Mouse (Mus musculus): Measurements from ENCODE around the gene Pus7. TPM values are rescaled to one million over a fixed set of nuclear protein-coding genes. Genes with fewer than 3 reads are reported as not detected.

Gene Pus7
- 28.7 and 32.1 TPM in 2 replicates for polyA plus RNA-seq (2015; fragmentation: Nextera tagmentation; extraction: Ambion mirVana)

- peak within 1 kb of the TSS; percentile 85 for H3K9ac ChIP-seq
- H3K36me3 ChIP-seq, result no peaks in the 10 kb centered on the region
- peak; percentile 92 for ATAC-seq (ENCODE audit: low FRiP score, low read depth)
- H3K27me3 ChIP-seq, result no peaks in the 10 kb centered on the region
- peak within 1 kb of the TSS; percentile 89 for H3K4me3 ChIP-seq
- peaks cover 20% of the 10 kb centered on the region for H3K4me1 ChIP-seq
- H3K27ac ChIP-seq, result peak within 1 kb of the TSS; percentile 55
- H3K4me2 ChIP-seq (replicated peaks), result peak within 1 kb of the TSS; percentile 72
- under 1% methylated on average over 84 of the region's 86 CpGs for WGBS
- H3K9me3 ChIP-seq, result no peaks in the 10 kb centered on the region
Measured at GRCm38 (mm10) chr5:23782931-23783877, at the start of gene Pus7. Gene Pus7 (minus strand): TSS chr5:23783711.

GRCm38 (mm10) chr5:23830897-23831752 lies 47.6 kb upstream of the Pus7 start:
- 37% methylated on average over 58 of the region's 58 CpGs for WGBS
- Histone ChIP-seq H3K9me3 (no peaks in the 10 kb centered on the region), H3K4me1 (peaks cover 4% of the 10 kb centered on the region; the same call in 1 of the 2 replicates), H3K27ac (no peak overlapping the region), H3K4me2 (replicated peaks) (peak overlapping the region; percentile 53), H3K36me3 (no peaks in the 10 kb centered on the region), H3K27me3 (peaks cover 31% of the 10 kb centered on the region), H3K4me3 (peak overlapping the region; percentile 28), H3K9ac (0 out of 2 replicates have a peak overlapping the region, but pooled peaks have one; percentile 25)
- no peak for ATAC-seq (ENCODE audit: low FRiP score, low read depth)

GRCm38 (mm10) chr5:23826321-23827004 lies 43.0 kb upstream of the Pus7 start:
- peaks cover 21% of the 10 kb centered on the region for H3K27me3 ChIP-seq
- no peak overlapping the region for H3K27ac ChIP-seq
- WGBS, result 36% methylated on average over 11 of the region's 11 CpGs
- 0 out of 2 replicates have a peak, but pooled peaks cover 3% of the 10 kb centered on the region for H3K36me3 ChIP-seq
- H3K4me2 ChIP-seq (replicated peaks), result no peak overlapping the region
- no peak for ATAC-seq (ENCODE audit: low FRiP score, low read depth)
- no peaks in the 10 kb centered on the region for H3K9me3 ChIP-seq
- H3K9ac ChIP-seq, result no peak overlapping the region
- H3K4me1 ChIP-seq, result peaks cover 4% of the 10 kb centered on the region; the same call in 1 of the 2 replicates
- no peak overlapping the region for H3K4me3 ChIP-seq

- Histone ChIP-seq H3K4me3 (no peak overlapping the region), H3K27ac (no peak overlapping the region), H3K36me3 (peaks cover 15% of the 10 kb centered on the region), H3K4me1 (no peaks in the 10 kb centered on the region), H3K4me2 (replicated peaks) (no peak overlapping the region), H3K27me3 (peaks cover 7% of the 10 kb centered on the region; the same call in 1 of the 2 replicates), H3K9me3 (no peaks in the 10 kb centered on the region), H3K9ac (no peak overlapping the region)
- 81% methylated on average over 8 of the region's 8 CpGs for WGBS
- no peak for ATAC-seq (ENCODE audit: low FRiP score, low read depth)
Measured at GRCm38 (mm10) chr5:23824171-23824733, 40.7 kb upstream of the Pus7 start.

GRCm38 (mm10) chr5:23822306-23822705 lies 38.8 kb upstream of the Pus7 start:
- Histone ChIP-seq H3K9ac (no peak overlapping the region), H3K9me3 (no peaks in the 10 kb centered on the region), H3K27ac (no peak overlapping the region), H3K4me2 (replicated peaks) (no peak overlapping the region), H3K36me3 (peaks cover 30% of the 10 kb centered on the region), H3K27me3 (no peaks in the 10 kb centered on the region), H3K4me3 (no peak overlapping the region), H3K4me1 (no peaks in the 10 kb centered on the region)
- 73% methylated on average over 11 of the region's 11 CpGs for WGBS
- ATAC-seq (ENCODE audit: low FRiP score, low read depth), result no peak

- Histone ChIP-seq H3K9me3 (no peaks in the 10 kb centered on the region; the same call in 1 of the 2 replicates), H3K4me2 (replicated peaks) (no peak overlapping the region), H3K36me3 (peaks cover 80% of the 10 kb centered on the region), H3K4me3 (no peak overlapping the region), H3K9ac (no peak overlapping the region), H3K4me1 (no peaks in the 10 kb centered on the region), H3K27me3 (no peaks in the 10 kb centered on the region), H3K27ac (no peak overlapping the region)
- WGBS, result 91% methylated on average over 15 of the region's 15 CpGs
- ATAC-seq (ENCODE audit: low FRiP score, low read depth), result no peak
Measured at GRCm38 (mm10) chr5:23816681-23817080, 33.2 kb upstream of the Pus7 start.

- Histone ChIP-seq H3K27me3 (no peaks in the 10 kb centered on the region), H3K36me3 (peaks cover 92% of the 10 kb centered on the region), H3K4me3 (no peak overlapping the region), H3K9ac (no peak overlapping the region), H3K9me3 (no peaks in the 10 kb centered on the region; the same call in 1 of the 2 replicates), H3K4me2 (replicated peaks) (no peak overlapping the region), H3K27ac (no peak overlapping the region), H3K4me1 (no peaks in the 10 kb centered on the region)
- no peak for ATAC-seq (ENCODE audit: low FRiP score, low read depth)
- 88% methylated on average over 5 of the region's 5 CpGs for WGBS
Measured at GRCm38 (mm10) chr5:23814841-23815240, 31.3 kb upstream of the Pus7 start.

- 88% methylated on average over 2 of the region's 2 CpGs for WGBS
- peaks cover 9% of the 10 kb centered on the region for H3K4me1 ChIP-seq
- H3K27ac ChIP-seq, result no peak overlapping the region
- H3K4me2 ChIP-seq (replicated peaks), result no peak overlapping the region
- H3K36me3 ChIP-seq, result peaks cover 51% of the 10 kb centered on the region
- no peak overlapping the region for H3K9ac ChIP-seq
- H3K9me3 ChIP-seq, result no peaks in the 10 kb centered on the region
- no peaks in the 10 kb centered on the region for H3K27me3 ChIP-seq
- H3K4me3 ChIP-seq, result no peak overlapping the region
- ATAC-seq (ENCODE audit: low FRiP score, low read depth), result no peak
Measured at GRCm38 (mm10) chr5:23792726-23793125, 9.2 kb upstream of the Pus7 start.

GRCm38 (mm10) chr5:23789078-23789612 lies 5.6 kb upstream of the Pus7 start:
- Histone ChIP-seq H3K27me3 (no peaks in the 10 kb centered on the region), H3K36me3 (peaks cover 20% of the 10 kb centered on the region), H3K4me2 (replicated peaks) (peak overlapping the region; percentile 82; the same call in 1 of the 2 replicates), H3K9ac (no peak overlapping the region), H3K4me1 (peaks cover 9% of the 10 kb centered on the region), H3K27ac (no peak overlapping the region), H3K9me3 (no peaks in the 10 kb centered on the region), H3K4me3 (no peak overlapping the region)
- no peak for ATAC-seq (ENCODE audit: low FRiP score, low read depth)
- WGBS, result 80% methylated on average over 4 of the region's 4 CpGs

GRCm38 (mm10) chr5:23788390-23788830 lies 4.9 kb upstream of the Pus7 start:
- Histone ChIP-seq H3K27me3 (no peaks in the 10 kb centered on the region), H3K36me3 (peaks cover 17% of the 10 kb centered on the region), H3K4me2 (replicated peaks) (peak overlapping the region; percentile 82), H3K27ac (no peak overlapping the region), H3K9me3 (no peaks in the 10 kb centered on the region), H3K4me1 (peaks cover 9% of the 10 kb centered on the region), H3K9ac (peak overlapping the region; percentile 94), H3K4me3 (peak overlapping the region; percentile 91)
- 43% methylated on average over 3 of the region's 3 CpGs for WGBS
- ATAC-seq (ENCODE audit: low FRiP score, low read depth), result no peak

Data from limb, embryonic 13.5 days (tissue).